Mouse (Mus musculus) cerebellum, adult (tissue): ENCODE measurements around the gene Tnks1bp1.

Source experiments
- ATAC-seq: cut with Nextera tagmentation; 2 replicates; pipeline ENCODE4 v1.9.2; 2017; ENCODE audit warnings: mild to moderate bottlenecking, moderate library complexity, mixed read lengths; ENCODE audit not compliant: insufficient number of reproducible peaks, low FRiP score, low TSS enrichment

Gene Tnks1bp1

DNA sequence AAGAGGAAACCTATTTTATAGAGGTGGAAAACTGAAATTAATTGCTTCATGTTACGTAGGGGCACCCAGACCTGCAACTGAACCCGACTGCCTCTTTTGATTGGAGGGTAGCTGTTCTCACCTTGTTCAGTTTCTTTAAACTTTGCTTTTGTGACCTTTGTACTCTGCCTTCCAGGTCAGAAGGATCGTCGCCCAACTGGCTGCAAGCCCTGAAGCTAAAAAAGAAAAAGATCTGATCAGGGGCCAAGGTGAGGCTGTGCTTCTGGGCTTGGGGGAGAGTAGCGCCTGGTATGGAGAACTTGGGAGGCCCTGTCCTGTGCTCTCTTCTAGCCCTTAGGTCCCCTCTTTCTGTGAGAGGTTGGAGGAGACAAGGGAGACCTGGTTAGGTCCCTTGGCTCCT is 24.1 kb downstream of the Tnks1bp1 start:
- no peak for ATAC-seq

DNA sequence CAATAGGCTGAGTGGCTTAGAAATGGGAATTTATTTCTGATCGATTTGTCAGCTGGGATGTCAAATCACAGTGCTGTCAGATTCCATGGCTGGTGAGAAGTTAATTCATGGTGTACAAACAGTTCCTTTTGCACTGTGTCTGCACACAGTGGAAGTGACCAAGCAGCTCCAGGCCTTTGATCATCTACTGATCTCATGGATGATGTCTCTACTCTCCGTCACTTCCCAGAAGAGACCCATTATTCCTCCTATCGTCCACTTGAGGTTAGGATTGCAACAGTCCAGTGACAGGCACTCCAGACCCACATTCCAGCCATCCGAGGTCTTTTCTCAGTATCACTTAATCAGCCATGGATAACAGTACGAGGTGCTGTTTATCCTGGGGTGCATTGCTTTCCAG is 25.9 kb downstream of the Tnks1bp1 start:
- ATAC-seq, result no peak

DNA sequence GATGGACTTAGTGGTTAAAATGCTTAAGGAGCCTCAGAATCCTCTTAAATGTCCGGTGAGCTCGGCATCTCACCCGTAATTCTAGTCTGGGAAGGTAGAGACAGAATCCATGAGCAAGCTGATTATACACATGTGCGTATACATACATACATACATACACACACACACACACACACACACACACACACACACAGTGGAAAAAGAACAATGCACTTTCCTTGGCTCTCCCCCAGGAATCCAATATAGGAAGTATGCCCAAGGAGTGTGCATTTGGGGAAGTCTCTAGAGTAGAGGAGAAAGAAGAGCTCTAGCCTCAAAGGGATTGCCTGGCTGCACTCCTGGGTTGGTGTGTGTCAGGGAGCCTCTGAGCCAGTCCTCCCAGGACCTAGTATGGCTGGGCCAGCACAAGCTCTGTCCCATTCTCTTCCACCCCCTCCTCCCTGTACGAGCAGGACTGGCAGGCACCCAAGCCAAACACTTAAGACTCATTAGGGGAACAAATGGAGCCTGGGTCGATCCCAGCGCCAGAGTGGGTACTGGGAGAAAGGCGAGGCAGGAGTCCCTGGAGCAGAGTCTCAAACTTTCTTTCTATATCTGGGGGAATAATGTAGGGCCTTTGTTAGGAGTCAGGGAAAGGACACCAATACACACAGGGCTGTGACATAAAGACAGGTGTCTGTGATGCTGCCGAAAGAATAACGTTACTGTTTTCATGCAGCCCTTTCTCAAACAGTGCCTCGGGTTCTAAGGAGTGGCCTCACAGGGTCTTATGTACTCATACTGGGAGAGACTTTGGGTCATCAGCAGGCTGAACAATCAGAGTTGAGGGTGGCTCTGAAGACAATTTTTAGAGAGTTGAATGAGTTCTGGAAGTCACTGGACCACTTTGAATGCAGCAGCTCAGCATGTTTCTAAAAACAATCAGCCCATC is 41.2 kb downstream of the Tnks1bp1 start:
- no peak for ATAC-seq

DNA sequence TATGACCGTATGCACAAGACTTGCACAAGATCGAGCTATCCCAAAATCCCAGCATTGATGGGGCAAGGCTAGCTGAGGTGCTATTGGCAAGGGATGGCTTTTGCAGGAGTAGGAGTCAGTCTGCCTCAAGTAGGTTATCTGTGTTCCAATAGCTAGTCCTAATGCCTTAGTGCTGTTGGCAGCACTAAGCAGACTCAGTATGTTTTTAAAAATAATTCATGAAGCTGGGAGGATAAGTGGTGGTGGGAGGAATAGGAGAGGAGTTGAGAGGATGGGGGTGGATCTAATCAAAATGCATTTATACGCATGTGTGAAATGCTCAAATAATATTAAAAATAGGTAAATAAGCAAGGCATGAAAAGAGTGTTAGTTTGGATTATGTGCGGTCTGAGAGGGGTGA is 43.5 kb downstream of the Tnks1bp1 start:
- ATAC-seq, result no peak

DNA sequence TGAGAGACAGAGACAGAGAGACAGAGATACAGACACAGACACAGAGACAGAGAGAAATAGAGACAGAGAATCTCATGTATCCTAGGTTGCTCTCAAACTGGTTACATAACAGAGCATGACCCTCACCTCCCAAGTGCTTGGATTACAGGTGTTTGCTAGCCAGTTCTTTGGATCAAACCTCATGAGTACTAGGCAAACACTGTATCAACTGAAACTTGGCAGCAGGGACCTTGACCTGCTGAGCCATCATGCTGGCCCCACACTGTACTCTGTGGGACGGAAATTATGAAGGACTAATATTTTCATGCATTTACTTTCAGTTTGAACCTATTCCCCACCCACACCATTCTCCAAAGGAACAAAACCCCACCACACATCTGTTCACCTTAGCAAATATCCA is 45.6 kb downstream of the Tnks1bp1 start:
- ATAC-seq, result no peak

DNA sequence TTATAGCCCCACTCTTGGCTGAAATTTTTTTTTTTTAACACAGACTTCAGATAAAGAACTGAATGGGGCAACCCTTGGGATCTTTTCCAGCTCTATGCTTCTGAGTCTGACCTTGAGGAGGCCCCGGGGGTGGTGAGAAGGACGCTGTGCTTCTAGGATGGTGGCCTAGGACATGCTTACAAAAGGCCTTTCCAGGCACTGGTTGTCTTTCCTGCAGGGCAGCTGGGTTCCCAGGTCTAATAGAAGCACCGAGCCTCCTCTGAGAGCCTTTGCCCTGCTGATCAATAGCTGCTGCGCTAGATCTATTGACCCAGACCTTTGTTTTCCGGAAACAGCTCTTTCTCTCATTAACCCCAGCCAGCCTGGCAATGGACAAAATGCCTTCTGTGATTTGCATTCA is 48.1 kb downstream of the Tnks1bp1 start:
- no peak for ATAC-seq

DNA sequence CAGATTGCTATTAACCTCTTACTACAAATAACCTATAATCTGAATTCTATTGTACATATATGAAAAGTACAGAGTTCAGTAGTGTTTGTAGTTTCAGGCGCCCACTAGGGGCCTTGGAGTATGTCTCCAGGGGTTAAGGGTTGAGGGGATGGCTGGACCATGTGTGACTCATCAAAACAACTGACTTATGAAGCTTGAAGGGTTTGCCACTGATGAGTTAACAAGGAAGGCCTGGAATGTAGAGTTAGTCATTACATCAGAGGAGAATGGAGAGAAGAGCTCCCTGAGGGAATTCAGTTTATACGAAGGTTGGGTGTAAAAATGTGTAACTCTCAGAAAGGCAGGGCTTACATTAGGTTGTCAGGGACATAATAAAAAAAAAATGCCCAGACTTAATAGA is 50.2 kb downstream of the Tnks1bp1 start:
- no peak for ATAC-seq

DNA sequence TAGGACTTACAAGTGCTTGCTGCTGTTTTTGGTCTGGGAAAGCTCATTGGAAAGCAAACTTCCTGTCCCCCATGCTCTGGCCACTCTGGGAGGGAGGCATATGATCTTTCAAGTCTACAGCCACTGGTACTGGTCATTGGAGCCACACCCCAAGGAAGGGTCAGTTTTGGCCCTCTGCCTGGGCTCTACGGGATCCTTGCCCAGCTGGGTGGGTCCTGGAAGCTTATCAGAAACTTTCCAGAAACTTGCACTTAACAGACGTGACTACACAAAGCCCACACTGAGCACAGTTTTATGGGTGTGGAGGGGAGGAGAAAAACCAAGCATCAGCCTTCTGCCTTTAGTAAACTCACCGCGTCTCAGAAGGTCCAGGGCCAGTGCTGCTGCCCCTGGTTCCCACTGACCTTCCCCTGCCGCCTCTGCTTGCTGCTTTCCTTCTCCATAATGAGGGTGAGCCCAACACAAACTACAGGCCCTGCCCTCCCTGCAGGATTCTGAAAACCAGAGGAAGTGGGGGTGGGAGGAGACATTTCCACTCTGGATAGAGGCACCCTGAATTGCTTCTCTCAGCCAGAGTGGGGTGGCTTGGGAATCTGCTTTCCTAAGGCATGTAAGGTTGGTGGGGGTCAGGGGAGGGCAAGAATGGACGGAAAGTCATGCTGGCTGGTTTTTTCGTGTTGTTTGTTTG is 51.1 kb downstream of the Tnks1bp1 start:
- ATAC-seq, result no peak

DNA sequence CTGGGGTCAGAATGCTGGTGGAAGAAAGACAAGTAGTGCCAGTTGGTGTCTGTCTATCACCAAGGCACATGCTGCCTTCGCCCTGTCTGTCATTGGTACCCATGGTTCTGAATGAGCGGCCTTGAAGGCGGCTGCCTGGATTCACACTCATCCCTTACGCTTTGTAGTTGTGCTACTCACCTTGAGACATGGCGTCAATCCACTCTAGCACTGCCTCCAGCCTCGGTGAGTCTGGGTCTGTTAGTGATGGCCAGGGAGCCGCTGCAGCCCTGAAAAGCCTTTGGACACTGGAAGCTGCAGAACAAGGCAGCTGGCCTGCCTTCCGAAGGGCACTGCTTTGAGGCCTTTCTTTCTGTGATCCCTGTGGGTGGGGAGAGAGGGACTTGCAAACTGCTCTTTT is 55.4 kb downstream of the Tnks1bp1 start:
- no peak for ATAC-seq

DNA sequence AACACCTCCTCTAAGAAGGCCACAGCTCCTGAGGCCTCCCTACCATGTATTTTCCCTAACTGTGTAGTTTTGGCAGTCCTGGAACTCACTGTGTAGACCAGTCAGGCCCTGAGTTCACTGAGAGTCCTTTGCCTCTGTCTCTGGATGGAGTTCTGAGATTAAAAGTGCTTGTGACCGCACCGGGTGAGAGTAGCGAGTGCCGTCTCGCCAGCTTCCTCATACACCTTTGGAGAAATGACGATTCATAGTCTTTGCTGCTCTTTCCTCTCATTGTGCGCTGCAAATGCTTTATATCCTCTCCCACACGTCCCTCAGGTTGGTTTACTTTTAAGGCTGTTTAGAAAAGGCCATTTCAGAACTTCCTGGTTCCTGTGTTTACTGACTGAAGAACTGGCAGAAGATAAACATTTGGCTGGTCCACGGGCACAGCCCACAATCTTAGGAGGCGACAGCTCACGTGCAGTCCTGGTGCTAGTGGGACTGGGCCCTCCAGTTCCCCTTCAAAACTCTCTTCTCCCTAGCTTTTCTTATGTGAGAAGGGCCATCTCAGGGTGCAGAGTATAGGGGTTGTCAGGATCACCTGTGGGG is 57.7 kb downstream of the Tnks1bp1 start:
- ATAC-seq, result 0 out of 2 replicates have a peak, but pooled peaks have one; percentile 26

DNA sequence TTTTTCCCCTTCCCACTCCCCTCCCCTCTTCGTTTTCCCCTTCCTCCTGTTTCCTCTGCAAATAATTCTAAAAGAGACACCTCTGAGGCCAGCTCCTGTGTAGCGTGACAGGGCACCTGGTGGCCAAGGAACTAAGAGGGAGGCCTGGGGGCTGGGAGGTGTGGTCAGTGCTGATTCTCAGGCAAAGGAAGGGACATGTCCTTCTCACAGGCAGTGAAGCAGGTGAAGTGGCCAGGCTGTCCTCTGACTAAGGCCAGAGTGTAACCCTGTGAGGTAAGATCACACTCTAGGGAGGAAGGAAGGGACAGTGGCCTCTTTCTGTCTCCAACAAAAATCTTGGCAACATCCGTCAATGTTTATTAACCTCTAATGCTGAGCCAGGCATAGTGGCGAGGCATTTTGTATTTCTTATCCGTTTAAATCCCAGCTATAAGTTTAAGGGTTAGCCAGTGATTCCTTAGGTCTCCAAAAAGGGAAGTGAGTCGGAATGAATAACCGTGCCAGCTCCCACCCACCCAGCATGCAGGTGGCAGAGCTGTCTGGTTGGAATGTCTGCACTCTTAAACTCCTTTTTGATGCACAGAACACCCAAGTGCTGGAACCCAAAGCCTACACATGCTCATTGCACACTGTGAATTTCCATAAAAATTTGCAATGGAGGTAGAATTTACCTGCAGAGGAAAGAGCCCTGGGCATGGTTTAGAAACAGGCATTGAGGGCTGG is 58.4 kb downstream of the Tnks1bp1 start:
- ATAC-seq, result 0 out of 2 replicates have a peak, but pooled peaks have one; percentile 45

DNA sequence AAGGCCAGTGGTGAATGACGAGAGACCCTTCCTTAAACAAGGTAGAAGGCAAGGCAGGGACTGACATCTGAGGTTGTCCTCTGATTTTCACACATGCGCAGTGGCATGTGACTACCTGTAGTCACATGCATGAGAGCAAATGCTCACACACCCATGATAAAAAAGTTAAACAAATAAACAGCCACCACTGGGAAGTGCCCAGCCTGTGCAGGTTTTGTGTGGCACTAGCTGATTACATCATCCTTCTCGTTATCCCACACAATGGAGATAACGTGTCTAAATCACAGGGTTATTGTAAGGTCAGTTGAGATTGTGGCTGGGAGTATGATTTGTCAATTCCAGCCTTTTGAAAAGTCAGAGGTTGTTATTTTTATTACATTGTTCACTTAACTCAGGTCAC is 59.1 kb downstream of the Tnks1bp1 start:
- no peak for ATAC-seq

DNA sequence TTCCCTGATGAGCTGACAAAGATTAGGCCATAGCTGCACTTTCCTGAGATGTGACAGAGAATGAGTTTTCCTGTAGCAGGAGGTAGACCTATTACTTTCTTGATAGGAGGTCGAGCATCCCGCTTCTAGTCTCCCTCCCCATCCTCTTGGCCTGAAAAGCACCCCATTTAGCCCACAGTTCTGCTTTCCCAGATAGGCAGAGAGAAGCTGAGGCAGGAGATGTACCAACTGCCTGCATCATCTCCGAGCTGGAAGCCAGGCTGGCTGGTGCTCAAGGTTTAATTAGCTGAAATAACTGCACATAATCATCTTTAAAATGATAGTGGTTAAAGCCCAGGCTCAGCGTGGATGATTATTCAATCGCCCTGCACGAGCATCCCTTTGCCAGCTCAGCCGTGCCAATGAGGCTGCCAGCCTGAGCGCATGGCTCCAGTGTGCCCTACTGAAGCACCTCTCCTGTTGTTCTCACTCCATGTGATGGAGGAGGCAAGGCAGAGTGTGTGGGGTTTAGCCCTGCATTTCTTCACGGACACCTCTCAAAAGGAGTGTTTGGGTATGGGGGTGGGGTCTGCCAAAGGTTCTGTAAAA is 62.6 kb downstream of the Tnks1bp1 start:
- ATAC-seq, result no peak
